Mouse (Mus musculus) stomach, embryonic 15.5 days (tissue): ENCODE data around the gene Atp8a2. TPM values are rescaled to one million over a fixed set of nuclear protein-coding genes. Genes with fewer than 3 reads are reported as not detected.

ENCODE experiments used
- ATAC-seq: fragments of 200-750 bp; cut with Nextera tagmentation; 2 replicates; pipeline ENCODE4 v1.8.0; 2017; ENCODE audit warnings: low read depth, moderate number of reproducible peaks, moderate TSS enrichment; ENCODE audit not compliant: insufficient read depth, low FRiP score
- H3K27ac ChIP-seq: fragments of 300-500 bp; sonication (generic); 2 replicates; pipeline ENCODE4 v1.5.1; 2015; ENCODE audit warnings: mild to moderate bottlenecking, inconsistent platforms
- H3K27me3 ChIP-seq: fragments of 300-500 bp; sonication (generic); replicated peaks from 2 replicates; pipeline ENCODE4 v1.6.1; 2015; ENCODE audit warnings: inconsistent platforms
- H3K36me3 ChIP-seq: fragments of 300-500 bp; sonication (generic); 2 replicates; pipeline ENCODE4 v1.6.1; 2015; ENCODE audit warnings: inconsistent platforms
- H3K4me1 ChIP-seq: fragments of 300-500 bp; sonication (generic); 2 replicates; pipeline ENCODE4 v1.6.1; 2015; ENCODE audit warnings: inconsistent platforms
- H3K4me2 ChIP-seq: fragments of 300-500 bp; sonication (generic); 2 replicates; pipeline ENCODE4 v1.6.1; 2015; ENCODE audit warnings: mild to moderate bottlenecking, inconsistent platforms
- H3K4me3 ChIP-seq: fragments of 300-500 bp; sonication (generic); replicated peaks from 2 replicates; pipeline ENCODE4 v1.5.1; 2015; ENCODE audit warnings: inconsistent platforms
- H3K9ac ChIP-seq: fragments of 300-500 bp; sonication (generic); 2 replicates; pipeline ENCODE4 v1.6.1; 2015; ENCODE audit warnings: inconsistent platforms
- H3K9me3 ChIP-seq: fragments of 300-500 bp; sonication (generic); 2 replicates; pipeline ENCODE4 v1.6.1; 2016; ENCODE audit warnings: inconsistent platforms
- WGBS: fragments of 180-500 bp; shearing (Covaris S2); methylation state at CpG from one replicate; pipeline ENCODE4 v1.1.7; 2015; 5-methylcytosine and 5-hydroxymethylcytosine counted together
- polyA plus RNA-seq: library from polyadenylated mRNA; unstranded; fragments of >200 nt; fragmentation: Nextera tagmentation; extraction: Ambion mirVana; gene quantifications from 2 replicates; pipeline ENCODE4 v1.2.1, GENCODE M21; 2015

Gene Atp8a2
- polyA plus RNA-seq, 1 experiment from 2014 or later = 6.0 TPM

- Histone ChIP-seq H3K9me3 (no peaks in the 10 kb centered on the region), H3K4me3 (no peak overlapping the region), H3K4me2 (no peak overlapping the region), H3K27ac (no peak overlapping the region), H3K9ac (no peak overlapping the region), H3K36me3 (no peaks in the 10 kb centered on the region), H3K27me3 (no peaks in the 10 kb centered on the region), H3K4me1 (peaks cover 10% of the 10 kb centered on the region; the same call in 1 of the 2 replicates)
- WGBS = 71% methylated on average over 7 of the region's 7 CpGs
- ATAC-seq = no peak
These were observed 306.9 kb downstream of the Atp8a2 start for GRCm38 (mm10) chr14:59890107-59890506.

- Histone ChIP-seq H3K27ac (no peak overlapping the region), H3K4me1 (peaks cover 10% of the 10 kb centered on the region; the same call in 1 of the 2 replicates), H3K4me3 (no peak overlapping the region), H3K36me3 (no peaks in the 10 kb centered on the region), H3K9me3 (no peaks in the 10 kb centered on the region), H3K27me3 (no peaks in the 10 kb centered on the region), H3K4me2 (no peak overlapping the region), H3K9ac (no peak overlapping the region)
- 94% methylated on average over 1 of the region's 1 CpGs for WGBS
- ATAC-seq = no peak
These were observed 308.5 kb downstream of the Atp8a2 start for GRCm38 (mm10) chr14:59888446-59888845.

DNA sequence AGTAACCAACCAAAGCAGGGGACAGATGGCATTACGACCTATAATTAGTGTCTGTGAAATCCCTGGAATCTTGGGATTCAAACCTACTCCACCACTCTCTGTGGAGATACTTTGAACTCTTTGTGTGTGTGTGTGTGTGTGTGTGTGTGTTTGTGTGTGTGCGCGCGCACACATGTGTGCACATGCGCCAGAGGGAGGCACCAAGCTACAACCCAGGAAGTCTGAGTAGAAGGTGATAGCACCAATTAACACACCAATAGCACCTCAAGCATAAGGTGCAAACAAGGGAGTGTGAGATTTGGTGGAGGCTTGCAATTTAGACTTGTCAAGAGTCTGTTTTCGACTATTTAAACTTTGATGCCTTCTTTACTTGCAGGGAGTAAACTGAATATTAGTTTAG is 308.9 kb downstream of the Atp8a2 start:
- H3K9me3 ChIP-seq = no peaks in the 10 kb centered on the region
- WGBS = 80% methylated on average over 6 of the region's 6 CpGs
- H3K9ac ChIP-seq = no peak overlapping the region
- H3K27me3 ChIP-seq = no peaks in the 10 kb centered on the region
- no peak for ATAC-seq
- H3K4me1 ChIP-seq = peaks cover 10% of the 10 kb centered on the region; the same call in 1 of the 2 replicates
- no peak overlapping the region for H3K4me2 ChIP-seq
- no peak overlapping the region for H3K4me3 ChIP-seq
- no peaks in the 10 kb centered on the region for H3K36me3 ChIP-seq
- no peak overlapping the region for H3K27ac ChIP-seq

GRCm38 (mm10) chr14:59887061-59887861 is 309.7 kb downstream of the Atp8a2 start:
- no peak overlapping the region for H3K27ac ChIP-seq
- H3K36me3 ChIP-seq = no peaks in the 10 kb centered on the region
- H3K4me1 ChIP-seq = peaks cover 10% of the 10 kb centered on the region; the same call in 1 of the 2 replicates
- no peak overlapping the region for H3K4me2 ChIP-seq
- H3K4me3 ChIP-seq = no peak overlapping the region
- no peak overlapping the region for H3K9ac ChIP-seq
- no peaks in the 10 kb centered on the region for H3K27me3 ChIP-seq
- no peaks in the 10 kb centered on the region for H3K9me3 ChIP-seq
- WGBS = 33% methylated on average over 15 of the region's 15 CpGs
- ATAC-seq = peak; percentile 65; the same call in 1 of the 2 replicates

DNA sequence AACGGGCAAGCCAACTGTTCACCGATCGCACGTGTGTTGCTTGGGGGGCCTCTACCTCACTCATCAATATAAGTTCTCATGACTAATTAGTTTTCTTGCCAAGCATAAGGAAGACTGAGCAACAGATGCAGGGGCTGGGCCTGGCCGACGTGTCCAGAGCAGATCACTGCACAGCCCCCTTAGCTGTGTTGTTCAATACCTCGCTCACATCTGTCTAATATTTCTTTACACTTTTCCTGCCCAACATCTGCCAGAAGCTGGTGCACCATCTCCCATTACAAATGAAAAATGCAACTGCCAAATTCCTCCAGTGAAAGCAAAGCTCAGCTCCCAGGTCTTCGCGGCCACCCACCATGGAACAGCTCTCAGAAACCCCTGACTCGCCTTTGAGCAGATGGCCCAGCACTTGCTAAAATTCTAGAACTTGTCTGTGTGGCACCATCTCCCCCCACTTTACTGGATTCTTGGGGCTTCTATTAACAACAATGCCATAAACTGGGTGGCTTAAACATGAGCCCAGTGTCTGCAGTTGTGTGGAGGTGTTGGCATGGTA is 313.4 kb downstream of the Atp8a2 start:
- peaks cover 10% of the 10 kb centered on the region; the same call in 1 of the 2 replicates for H3K4me1 ChIP-seq
- H3K9ac ChIP-seq = no peak overlapping the region
- WGBS = 82% methylated on average over 10 of the region's 10 CpGs
- H3K4me2 ChIP-seq = no peak overlapping the region
- no peak for ATAC-seq
- no peak overlapping the region for H3K27ac ChIP-seq
- H3K4me3 ChIP-seq = no peak overlapping the region
- no peaks in the 10 kb centered on the region for H3K9me3 ChIP-seq
- no peaks in the 10 kb centered on the region for H3K36me3 ChIP-seq
- H3K27me3 ChIP-seq = no peaks in the 10 kb centered on the region

GRCm38 (mm10) chr14:59880829-59881228 is 316.1 kb downstream of the Atp8a2 start:
- WGBS = 75% methylated on average over 3 of the region's 3 CpGs
- H3K4me3 ChIP-seq = no peak overlapping the region
- no peak overlapping the region for H3K9ac ChIP-seq
- H3K36me3 ChIP-seq = no peaks in the 10 kb centered on the region
- no peak overlapping the region for H3K27ac ChIP-seq
- no peaks in the 10 kb centered on the region for H3K9me3 ChIP-seq
- H3K4me2 ChIP-seq = no peak overlapping the region
- no peaks in the 10 kb centered on the region for H3K4me1 ChIP-seq
- no peaks in the 10 kb centered on the region for H3K27me3 ChIP-seq
- no peak for ATAC-seq

DNA sequence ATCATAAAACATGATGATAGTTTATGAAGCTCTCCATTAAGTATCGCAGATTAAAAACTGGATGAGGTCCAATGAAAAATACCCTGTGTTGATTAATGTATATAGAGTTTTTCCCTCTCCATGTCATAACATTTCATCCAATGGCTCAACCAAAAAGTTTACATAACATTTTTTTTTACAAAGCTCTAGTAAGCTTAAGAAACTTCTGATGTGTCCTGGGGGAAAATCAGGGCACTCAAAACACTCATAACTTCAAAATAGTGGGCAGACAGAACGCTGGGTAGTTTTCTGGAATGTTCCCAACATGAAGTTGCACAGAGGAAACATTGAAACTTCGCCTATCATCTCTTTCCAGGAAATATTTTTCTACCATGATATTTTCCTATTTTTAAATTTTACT is 318.7 kb downstream of the Atp8a2 start:
- Histone ChIP-seq H3K9me3 (no peaks in the 10 kb centered on the region), H3K4me3 (no peak overlapping the region), H3K9ac (no peak overlapping the region), H3K4me1 (no peaks in the 10 kb centered on the region), H3K27me3 (no peaks in the 10 kb centered on the region), H3K36me3 (no peaks in the 10 kb centered on the region), H3K27ac (no peak overlapping the region), H3K4me2 (no peak overlapping the region)
- 54% methylated on average over 3 of the region's 3 CpGs for WGBS
- no peak for ATAC-seq

DNA sequence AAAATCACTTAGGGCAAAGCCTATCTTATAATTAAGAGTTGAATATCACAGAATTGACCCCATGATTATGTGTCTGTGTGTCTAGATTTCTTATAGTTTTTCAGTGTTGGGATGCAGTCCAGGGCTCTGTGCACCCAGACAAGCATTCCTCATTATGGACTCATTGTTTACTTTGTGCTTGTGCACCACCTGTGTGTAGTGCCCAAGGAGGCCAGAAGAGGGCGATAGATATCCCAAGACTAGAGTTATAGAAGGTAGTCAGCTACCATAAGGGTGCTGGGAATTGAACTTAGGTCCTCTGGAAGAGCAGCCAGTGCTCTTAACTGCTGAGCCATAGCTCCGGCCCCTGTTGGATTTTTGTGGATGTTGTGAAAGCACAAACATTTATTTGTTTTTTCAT is 320.5 kb downstream of the Atp8a2 start:
- Histone ChIP-seq H3K4me1 (no peaks in the 10 kb centered on the region), H3K36me3 (no peaks in the 10 kb centered on the region), H3K27me3 (no peaks in the 10 kb centered on the region), H3K4me3 (no peak overlapping the region), H3K27ac (no peak overlapping the region), H3K9ac (no peak overlapping the region), H3K9me3 (no peaks in the 10 kb centered on the region), H3K4me2 (no peak overlapping the region)
- WGBS = 75% methylated on average over 2 of the region's 2 CpGs
- no peak for ATAC-seq

GRCm38 (mm10) chr14:59868369-59868768 is 328.6 kb downstream of the Atp8a2 start:
- no peaks in the 10 kb centered on the region for H3K36me3 ChIP-seq
- H3K9me3 ChIP-seq = no peaks in the 10 kb centered on the region
- no peak overlapping the region for H3K9ac ChIP-seq
- H3K27ac ChIP-seq = no peak overlapping the region
- no peaks in the 10 kb centered on the region for H3K4me1 ChIP-seq
- H3K27me3 ChIP-seq = no peaks in the 10 kb centered on the region
- H3K4me2 ChIP-seq = no peak overlapping the region
- 78% methylated on average over 7 of the region's 7 CpGs for WGBS
- no peak for ATAC-seq
- H3K4me3 ChIP-seq = no peak overlapping the region

DNA sequence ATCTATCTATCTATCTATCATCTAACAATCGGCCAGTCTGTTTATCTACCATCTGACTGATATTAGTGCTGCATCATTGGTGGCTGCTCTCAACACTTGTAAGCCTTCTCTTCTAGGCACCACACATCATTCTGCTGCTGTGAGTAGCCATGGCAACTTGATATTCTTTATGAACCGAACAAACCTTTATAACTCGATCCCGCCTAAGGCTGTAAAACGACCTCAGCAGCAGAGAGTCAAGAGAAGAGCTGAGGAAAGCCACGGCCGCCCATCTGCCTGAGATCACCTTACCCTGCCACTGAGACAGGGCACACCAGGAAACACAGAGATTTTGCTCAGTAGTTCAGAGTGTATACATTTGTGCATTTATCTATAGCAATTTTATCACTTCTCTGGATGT is 329.2 kb downstream of the Atp8a2 start:
- Histone ChIP-seq H3K4me1 (no peaks in the 10 kb centered on the region), H3K36me3 (no peaks in the 10 kb centered on the region), H3K27me3 (no peaks in the 10 kb centered on the region), H3K27ac (no peak overlapping the region), H3K9ac (no peak overlapping the region), H3K4me3 (no peak overlapping the region), H3K4me2 (no peak overlapping the region), H3K9me3 (no peaks in the 10 kb centered on the region)
- no peak for ATAC-seq
- WGBS = 56% methylated on average over 7 of the region's 7 CpGs

- 38% methylated on average over 5 of the region's 5 CpGs for WGBS
- Histone ChIP-seq H3K4me1 (no peaks in the 10 kb centered on the region), H3K27ac (no peak overlapping the region), H3K4me3 (no peak overlapping the region), H3K9me3 (no peaks in the 10 kb centered on the region), H3K9ac (no peak overlapping the region), H3K27me3 (no peaks in the 10 kb centered on the region), H3K4me2 (no peak overlapping the region), H3K36me3 (no peaks in the 10 kb centered on the region)
- no peak for ATAC-seq
These were observed 331.0 kb downstream of the Atp8a2 start for GRCm38 (mm10) chr14:59866001-59866400.

GRCm38 (mm10) chr14:59862351-59862750 is 334.6 kb downstream of the Atp8a2 start:
- H3K9me3 ChIP-seq = no peaks in the 10 kb centered on the region
- no peak overlapping the region for H3K4me2 ChIP-seq
- no peaks in the 10 kb centered on the region for H3K36me3 ChIP-seq
- H3K27me3 ChIP-seq = no peaks in the 10 kb centered on the region
- 84% methylated on average over 4 of the region's 4 CpGs for WGBS
- H3K27ac ChIP-seq = no peak overlapping the region
- no peaks in the 10 kb centered on the region for H3K4me1 ChIP-seq
- no peak for ATAC-seq
- no peak overlapping the region for H3K9ac ChIP-seq
- H3K4me3 ChIP-seq = no peak overlapping the region
